Mouse (Mus musculus): ENCODE results near the gene Usp29. TPM values are rescaled to one million over a fixed set of nuclear protein-coding genes. Genes with fewer than 3 reads are reported as not detected.
A peak's percentile ranks its signal among the peaks of the same experiment; 100 is the strongest.
"Not testable (repeated sequence)": the region's sequence is repeated elsewhere in the genome, so short reads cannot be mapped to it uniquely, and the experiment has no call there.

The Usp29 gene
- total RNA-seq, 2 experiments from 2014 or later: 0.56 to 1.5 TPM

GRCm38 (mm10) chr7:6925926-6926730, 195.8 kb downstream of the Usp29 start:
- no peak for DNase-seq

- no peak for DNase-seq
Measured at GRCm38 (mm10) chr7:6926731-6926995, 196.3 kb downstream of the Usp29 start.

GRCm38 (mm10) chr7:6929286-6929685, 198.9 kb downstream of the Usp29 start:
- no peak for DNase-seq

GRCm38 (mm10) chr7:6934741-6935140, 204.4 kb downstream of the Usp29 start:
- DNase-seq: no peak

GRCm38 (mm10) chr7:6937040-6937439, 206.7 kb downstream of the Usp29 start:
- DNase-seq: peak; percentile 31

- no peak for DNase-seq
Measured at GRCm38 (mm10) chr7:6940761-6941231, 210.4 kb downstream of the Usp29 start.

GRCm38 (mm10) chr7:6948061-6948460, 217.7 kb downstream of the Usp29 start:
- not testable (repeated sequence) for DNase-seq

GRCm38 (mm10) chr7:6956576-6956975, 226.2 kb downstream of the Usp29 start:
- DNase-seq: no peak

- no peak for DNase-seq
Measured at GRCm38 (mm10) chr7:6958574-6958973, 228.2 kb downstream of the Usp29 start.

GRCm38 (mm10) chr7:6973566-6973965, 243.2 kb downstream of the Usp29 start:
- no peak for DNase-seq

- DNase-seq: no peak
Measured at GRCm38 (mm10) chr7:6976890-6977289, 246.5 kb downstream of the Usp29 start.

- not testable (repeated sequence) for DNase-seq
Measured at GRCm38 (mm10) chr7:6995251-6995650, 264.9 kb downstream of the Usp29 start, which contains the start of gene Aurkc. TSS of gene Aurkc (plus strand) at chr7:6995300.

GRCm38 (mm10) chr7:6998914-6999313, 268.5 kb downstream of the Usp29 start:
- not testable (repeated sequence) for DNase-seq

- DNase-seq: not testable (repeated sequence)
Measured at GRCm38 (mm10) chr7:7005441-7005840, 275.1 kb downstream of the Usp29 start.

Small RNAs within 50 kb of the gene (microRNA-seq; reads per million reads assigned to microRNA genes)
- gene Mir3099 (ENCODE audit: borderline replicate concordance in 2 of 2): 8.2 to 13.3 reads per million in 2 experiments

Other genes with a start within 250 kb of the Usp29 start
- gene Olfr5, start 243.6 kb upstream of the Usp29 start, total RNA-seq (2021): not detected
- gene Olfr1347, start 230.8 kb upstream of the Usp29 start, total RNA-seq (2021): not detected
- not detected for gene Olfr1348, start 221.8 kb upstream of the Usp29 start, total RNA-seq (2021)
- not detected for gene Olfr1349, start 207.6 kb upstream of the Usp29 start, total RNA-seq (2021)
- not detected for gene Olfr1350, start 165.7 kb upstream of the Usp29 start, total RNA-seq (2021)
- gene Zim1, start 34.1 kb upstream of the Usp29 start, total RNA-seq (2021): 10 to 100 TPM; 13.6 to 18.2 TPM
- 10 to 100 TPM; 22.2 to 34.2 TPM for gene Peg3, start 147 bp upstream of the Usp29 start, total RNA-seq (2021)

All from gastrocnemius, postnatal 25 days (tissue).